Mouse (Mus musculus): ENCODE measurements around the gene Lrp6. TPM values are rescaled to one million over a fixed set of nuclear protein-coding genes. Genes with fewer than 3 reads are reported as not detected.

The Lrp6 gene
- polyA plus RNA-seq, 2 experiments, result 6.2 to 6.9 TPM

DNA sequence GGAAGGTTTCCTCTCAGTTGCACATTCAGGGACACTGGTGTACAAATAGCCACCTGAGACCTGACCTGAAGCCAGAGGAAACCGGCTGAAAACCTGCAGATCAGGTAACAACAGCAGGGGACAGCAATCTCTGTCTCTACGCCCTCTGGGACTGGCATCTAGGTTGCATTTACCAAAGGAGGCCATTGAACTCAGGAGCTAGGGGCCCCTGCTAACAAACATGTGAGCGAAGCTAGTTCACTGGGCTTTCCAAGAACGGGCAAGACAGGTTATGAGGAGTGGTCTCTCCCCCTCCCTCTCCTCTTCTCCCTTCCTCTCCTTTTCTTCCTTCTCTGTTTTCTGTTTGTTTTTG is 152.3 kb downstream of the Lrp6 start:
- no peaks in the 10 kb centered on the region for H3K36me3 ChIP-seq (replicated peaks; ENCODE audit: control insufficient read depth, insufficient read depth, low read depth)
- no peaks in the 10 kb centered on the region for H3K9me3 ChIP-seq (ENCODE audit: control insufficient read depth, low read length)
- TF ChIP-seq CTCF (IDR thresholded peaks at IDR 0.05; ENCODE audit: low read depth), result no peak
- WGBS (ENCODE audit: insufficient replicate concordance), result 49% methylated on average over 4 of the region's 4 CpGs
- no peaks in the 10 kb centered on the region for H3K27me3 ChIP-seq (ENCODE audit: control insufficient read depth, insufficient read depth, low read length)
- no peak overlapping the region for H3K4me3 ChIP-seq (ENCODE audit: insufficient read depth in 1 of 2, low read depth in 2 of 2, low read length in 2 of 2)
- DNase-seq (ENCODE audit: low read depth in 3 of 3, low spot score in 3 of 3), result no peak
- H3K4me1 ChIP-seq (replicated peaks; ENCODE audit: control insufficient read depth in 2 of 2, insufficient read depth in 2 of 2, low read length in 1 of 2), result peaks cover 0 to 6% of the 10 kb centered on the region in 2 experiments; a peak in 1 of 4 replicates
- no peak overlapping the region for H3K9ac ChIP-seq (replicated peaks)
- no peak overlapping the region for H3K27ac ChIP-seq
- no peak for ATAC-seq (ENCODE audit: insufficient read depth)
- H3K4me2 ChIP-seq (ENCODE audit: low read depth), result no peak overlapping the region; the same call in 1 of the 2 replicates

DNA sequence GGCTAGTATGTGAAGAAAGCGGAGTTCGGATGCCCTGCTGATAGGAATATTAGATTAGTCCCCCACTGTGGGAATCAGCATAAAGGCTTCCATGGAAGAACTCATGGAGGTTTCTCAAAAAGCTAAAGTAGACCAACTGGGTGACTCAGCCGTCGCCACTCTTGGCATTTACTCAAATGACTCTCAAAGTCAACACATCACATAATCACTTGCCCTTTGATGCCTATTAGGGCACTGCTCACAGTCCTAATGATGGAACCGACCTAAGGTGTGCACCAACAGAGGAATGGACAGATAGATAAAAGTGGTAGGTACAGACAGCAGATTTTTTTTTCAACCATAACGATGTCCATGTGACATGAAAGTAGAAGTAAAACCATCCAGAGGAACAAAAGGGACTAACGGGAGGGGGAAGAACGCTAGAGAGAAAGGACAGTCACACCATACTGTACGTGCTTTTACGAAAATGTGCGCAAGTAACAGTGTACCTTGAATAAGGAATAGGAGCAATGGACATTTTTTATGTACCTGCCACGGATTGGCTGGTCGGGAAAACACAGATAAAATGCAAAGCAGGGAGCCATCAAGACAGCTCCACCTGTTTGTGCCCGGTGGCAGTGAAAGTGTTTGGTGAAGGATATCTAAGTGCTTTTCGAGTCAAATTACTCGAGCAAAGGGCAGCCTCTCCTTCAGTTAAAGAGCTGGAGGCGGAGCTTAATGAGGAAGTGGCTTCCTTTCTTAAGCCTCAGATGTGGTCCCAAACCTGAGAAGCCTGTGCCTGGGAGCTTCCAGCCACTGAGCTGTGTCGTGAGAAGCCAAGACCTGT is 152.8 kb downstream of the Lrp6 start:
- Histone ChIP-seq H3K4me1 (replicated peaks; ENCODE audit: control insufficient read depth in 2 of 2, insufficient read depth in 2 of 2, low read length in 1 of 2) (peaks cover 0 to 6% of the 10 kb centered on the region in 2 experiments; a peak in 1 of 4 replicates), H3K27ac (no peak overlapping the region), H3K4me3 (ENCODE audit: insufficient read depth in 1 of 2, low read depth in 2 of 2, low read length in 2 of 2) (no peak overlapping the region; a peak in 1 of 4 replicates), H3K36me3 (replicated peaks; ENCODE audit: control insufficient read depth, insufficient read depth, low read depth) (no peaks in the 10 kb centered on the region), H3K27me3 (ENCODE audit: control insufficient read depth, insufficient read depth, low read length) (no peaks in the 10 kb centered on the region), H3K9ac (replicated peaks) (no peak overlapping the region), H3K9me3 (ENCODE audit: control insufficient read depth, low read length) (no peaks in the 10 kb centered on the region), H3K4me2 (ENCODE audit: low read depth) (no peak overlapping the region; the same call in 1 of the 2 replicates)
- TF ChIP-seq EP300 (IDR thresholded peaks at IDR 0.05; ENCODE audit: low read depth), result no peak
- TF ChIP-seq CTCF (IDR thresholded peaks at IDR 0.05; ENCODE audit: low read depth), result no peak
- DNase-seq (ENCODE audit: low read depth in 3 of 3, low spot score in 3 of 3) (peak in 1 of 3 experiments; percentile 6), ATAC-seq (ENCODE audit: insufficient read depth) (no peak)
- WGBS (ENCODE audit: insufficient replicate concordance), result 39% methylated on average over 18 of the region's 18 CpGs

GRCm38 (mm10) chr6:134407226-134407625 is 159.5 kb downstream of the Lrp6 start:
- no peak overlapping the region for H3K4me2 ChIP-seq (ENCODE audit: low read depth)
- H3K27me3 ChIP-seq (ENCODE audit: control insufficient read depth, insufficient read depth, low read length), result no peaks in the 10 kb centered on the region
- no peaks in the 10 kb centered on the region for H3K9me3 ChIP-seq (ENCODE audit: control insufficient read depth, low read length)
- H3K36me3 ChIP-seq (replicated peaks; ENCODE audit: control insufficient read depth, insufficient read depth, low read depth), result no peaks in the 10 kb centered on the region
- DNase-seq (ENCODE audit: low read depth in 3 of 3, low spot score in 3 of 3) (no peak), ATAC-seq (ENCODE audit: insufficient read depth) (no peak)
- no peak overlapping the region for H3K9ac ChIP-seq (replicated peaks)
- no peak for TF ChIP-seq CTCF (IDR thresholded peaks at IDR 0.05; ENCODE audit: low read depth)
- TF ChIP-seq EP300 (IDR thresholded peaks at IDR 0.05; ENCODE audit: low read depth), result no peak
- 59% methylated on average over 5 of the region's 5 CpGs for WGBS (ENCODE audit: insufficient replicate concordance)
- no peaks in the 10 kb centered on the region for H3K4me1 ChIP-seq (replicated peaks; ENCODE audit: control insufficient read depth in 2 of 2, insufficient read depth in 2 of 2, low read length in 1 of 2)
- no peak overlapping the region for H3K27ac ChIP-seq
- no peak overlapping the region for H3K4me3 ChIP-seq (ENCODE audit: insufficient read depth in 1 of 2, low read depth in 2 of 2, low read length in 2 of 2)

DNA sequence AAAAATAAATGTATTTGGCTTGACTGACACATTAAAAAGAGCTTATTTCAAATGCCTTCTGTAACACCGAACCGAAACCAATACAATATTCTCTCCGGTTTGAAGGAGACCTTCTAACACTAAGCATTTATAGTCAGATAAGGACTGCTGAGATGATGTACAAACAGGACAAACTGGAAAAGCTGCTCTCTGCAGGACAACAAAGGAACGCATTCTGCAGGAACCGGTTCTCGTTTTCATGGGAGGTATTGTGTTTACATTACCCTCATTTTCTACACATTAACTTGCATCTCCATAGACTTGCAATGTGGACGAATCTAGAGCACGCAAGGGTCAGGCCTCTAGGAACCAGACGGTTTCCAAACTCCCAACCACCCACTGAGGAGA is 163.1 kb downstream of the Lrp6 start:
- H3K9ac ChIP-seq (replicated peaks), result no peak overlapping the region
- no peaks in the 10 kb centered on the region for H3K36me3 ChIP-seq (replicated peaks; ENCODE audit: control insufficient read depth, insufficient read depth, low read depth)
- TF ChIP-seq EP300 (IDR thresholded peaks at IDR 0.05; ENCODE audit: low read depth) (no peak), CTCF (IDR thresholded peaks at IDR 0.05; ENCODE audit: low read depth) (no peak)
- DNase-seq (ENCODE audit: low read depth in 3 of 3, low spot score in 3 of 3) (no peak), ATAC-seq (ENCODE audit: insufficient read depth) (no peak)
- no peak overlapping the region for H3K4me3 ChIP-seq (ENCODE audit: insufficient read depth in 1 of 2, low read depth in 2 of 2, low read length in 2 of 2)
- 69% methylated on average over 9 of the region's 9 CpGs for WGBS (ENCODE audit: insufficient replicate concordance)
- H3K27me3 ChIP-seq (ENCODE audit: control insufficient read depth, insufficient read depth, low read length), result no peaks in the 10 kb centered on the region
- H3K27ac ChIP-seq, result no peak overlapping the region
- H3K9me3 ChIP-seq (ENCODE audit: control insufficient read depth, low read length), result no peaks in the 10 kb centered on the region
- H3K4me2 ChIP-seq (ENCODE audit: low read depth), result no peak overlapping the region
- no peaks in the 10 kb centered on the region for H3K4me1 ChIP-seq (replicated peaks; ENCODE audit: control insufficient read depth in 2 of 2, insufficient read depth in 2 of 2, low read length in 1 of 2)

GRCm38 (mm10) chr6:134402914-134403683 is 163.7 kb downstream of the Lrp6 start:
- ATAC-seq (ENCODE audit: insufficient read depth), result no peak
- Histone ChIP-seq H3K36me3 (replicated peaks; ENCODE audit: control insufficient read depth, insufficient read depth, low read depth) (no peaks in the 10 kb centered on the region), H3K27ac (no peak overlapping the region), H3K27me3 (ENCODE audit: control insufficient read depth, insufficient read depth, low read length) (no peaks in the 10 kb centered on the region), H3K4me2 (ENCODE audit: low read depth) (no peak overlapping the region), H3K4me1 (replicated peaks; ENCODE audit: control insufficient read depth in 2 of 2, insufficient read depth in 2 of 2, low read length in 1 of 2) (no peaks in the 10 kb centered on the region), H3K9me3 (ENCODE audit: control insufficient read depth, low read length) (no peaks in the 10 kb centered on the region), H3K9ac (replicated peaks) (no peak overlapping the region), H3K4me3 (ENCODE audit: insufficient read depth in 1 of 2, low read depth in 2 of 2, low read length in 2 of 2) (no peak overlapping the region)
- peak; percentile 37 to 49 (median 46) for DNase-seq (ENCODE audit: low read depth in 3 of 3, low spot score in 3 of 3)
- TF ChIP-seq EP300 (IDR thresholded peaks at IDR 0.05; ENCODE audit: low read depth), result no peak
- peak; percentile 83 for TF ChIP-seq CTCF (IDR thresholded peaks at IDR 0.05; ENCODE audit: low read depth)
- 28% methylated on average over 16 of the region's 16 CpGs for WGBS (ENCODE audit: insufficient replicate concordance)

Other genes starting within 250 kb of the Lrp6 start
- 0.03 and 0.08 TPM in 2 replicates for gene Bcl2l14, start 170.6 kb downstream of the Lrp6 start, polyA plus RNA-seq (2012; rRNA removed)
- gene Bcl2l14, start 170.6 kb downstream of the Lrp6 start, polyA plus RNA-seq (2014; fragmentation: Nextera tagmentation; extraction: Ambion mirVana), result 0.10 TPM in 1 of 2 replicates, not detected in the other
- gene Mansc1, start 65.5 kb upstream of the Lrp6 start, polyA plus RNA-seq (2012; rRNA removed), result 0.55 and 0.56 TPM in 2 replicates
- 0.52 and 0.64 TPM in 2 replicates for gene Mansc1, start 65.5 kb upstream of the Lrp6 start, polyA plus RNA-seq (2014; fragmentation: Nextera tagmentation; extraction: Ambion mirVana)
- 4.5 and 4.7 TPM in 2 replicates for gene Borcs5, start 72.5 kb upstream of the Lrp6 start, polyA plus RNA-seq (2012; rRNA removed)
- gene Borcs5, start 72.5 kb upstream of the Lrp6 start, polyA plus RNA-seq (2014; fragmentation: Nextera tagmentation; extraction: Ambion mirVana), result 8.0 and 9.3 TPM in 2 replicates
- gene Dusp16, start 225.7 kb upstream of the Lrp6 start, polyA plus RNA-seq (2012; rRNA removed), result 2.6 and 3.7 TPM in 2 replicates
- 4.1 and 5.4 TPM in 2 replicates for gene Dusp16, start 225.7 kb upstream of the Lrp6 start, polyA plus RNA-seq (2014; fragmentation: Nextera tagmentation; extraction: Ambion mirVana)